Mouse (Mus musculus): ENCODE data around the gene Ngrn. TPM values are rescaled to one million over a fixed set of nuclear protein-coding genes. Genes with fewer than 3 reads are reported as not detected.

Ngrn gene
- polyA plus RNA-seq, 1 experiment from 2014 or later, result 71.2 TPM

DNA sequence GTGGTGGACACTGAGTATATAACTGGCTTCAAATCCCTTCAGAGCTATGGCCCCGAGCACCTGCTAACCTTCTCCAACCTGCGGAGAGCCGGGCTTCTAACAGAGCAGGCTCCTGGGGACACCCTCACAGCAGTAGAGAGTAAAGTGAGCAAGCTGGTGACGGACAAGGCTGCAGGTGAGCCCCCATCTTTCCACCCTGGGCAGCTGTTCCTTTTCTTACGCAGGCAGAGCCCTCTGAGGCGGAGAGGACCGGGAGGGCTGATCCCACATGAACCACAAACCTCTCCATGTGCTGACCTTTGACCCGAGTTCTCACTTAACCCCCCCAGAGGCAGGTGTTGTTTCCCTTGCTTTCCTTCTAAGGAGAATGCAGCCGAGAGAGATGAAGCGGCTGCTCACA, 26.7 kb downstream of the Ngrn start:
- H3K9ac ChIP-seq (ENCODE audit: low read length), result no peak overlapping the region
- no peaks in the 10 kb centered on the region for H3K4me1 ChIP-seq (ENCODE audit: control insufficient read depth, insufficient read depth, low read length)
- no peak for ATAC-seq
- peaks cover 77% of the 10 kb centered on the region for H3K36me3 ChIP-seq (ENCODE audit: control insufficient read depth, insufficient read depth, low read length)
- H3K9me3 ChIP-seq (replicated peaks; ENCODE audit: control insufficient read depth, low read length), result no peaks in the 10 kb centered on the region
- H3K4me2 ChIP-seq (ENCODE audit: low read length), result no peak overlapping the region
- WGBS, result 85% methylated on average over 10 of the region's 10 CpGs
- no peak for DNase-seq (ENCODE audit: low spot score)
- H3K4me3 ChIP-seq (ENCODE audit: low read depth, low read length), result no peak overlapping the region
- no peaks in the 10 kb centered on the region for H3K27me3 ChIP-seq (replicated peaks; ENCODE audit: control insufficient read depth, insufficient read depth, low read length)
- H3K27ac ChIP-seq (ENCODE audit: low read depth, low read length), result no peak overlapping the region

DNA sequence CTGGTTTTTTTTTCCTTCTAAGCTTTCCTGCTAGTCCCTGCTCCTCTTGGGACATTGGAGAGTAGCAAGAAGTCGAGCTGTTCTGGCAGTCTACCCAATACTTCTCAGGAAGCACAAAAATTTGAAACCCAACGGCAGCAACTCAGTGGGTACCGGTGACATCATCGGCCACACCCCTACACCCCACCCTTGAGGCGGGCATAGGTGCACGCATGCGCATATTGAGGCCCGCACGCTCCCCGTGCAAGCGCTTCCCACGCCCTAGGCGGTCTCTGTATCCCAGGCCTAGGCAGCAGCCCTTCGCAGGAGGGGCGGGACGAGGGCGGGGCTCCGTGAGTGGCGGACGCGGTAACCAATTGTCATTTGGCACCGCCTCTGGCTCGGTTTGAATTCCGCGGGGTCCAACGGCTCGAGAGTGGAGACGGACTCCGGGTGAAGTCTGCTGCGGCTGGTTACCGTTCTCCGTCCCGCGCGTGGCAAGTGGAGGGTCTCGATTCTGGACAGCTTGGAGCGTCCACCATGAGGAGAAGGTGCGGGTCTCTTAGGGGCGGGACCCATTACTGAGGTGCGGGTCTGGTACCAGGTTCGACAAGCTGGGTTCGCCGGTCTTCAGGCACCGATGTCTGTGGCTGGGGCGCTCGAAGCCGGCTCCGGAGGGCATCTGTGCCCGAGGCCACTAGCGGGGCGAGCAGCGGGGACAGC, 33.2 kb downstream of the Ngrn start, which contains the start of gene Prc1:
TSS of gene Prc1 (plus strand) at position 389 of the 702 bp plus-strand sequence.
- H3K36me3 ChIP-seq (ENCODE audit: control insufficient read depth, insufficient read depth, low read length), result peaks cover 18% of the 10 kb centered on the region
- H3K27ac ChIP-seq (ENCODE audit: low read depth, low read length), result peak within 1 kb of the TSS; percentile 81
- WGBS, result under 1% methylated on average over 52 of the region's 52 CpGs
- no peaks in the 10 kb centered on the region for H3K9me3 ChIP-seq (replicated peaks; ENCODE audit: control insufficient read depth, low read length)
- H3K4me3 ChIP-seq (ENCODE audit: low read depth, low read length), result peak within 1 kb of the TSS; percentile 80
- peak within 1 kb of the TSS; percentile 88 for H3K4me2 ChIP-seq (ENCODE audit: low read length)
- no peaks in the 10 kb centered on the region for H3K27me3 ChIP-seq (replicated peaks; ENCODE audit: control insufficient read depth, insufficient read depth, low read length)
- peak within 1 kb of the TSS; percentile 77 for H3K9ac ChIP-seq (ENCODE audit: low read length)
- DNase-seq (ENCODE audit: low spot score) (peak; percentile 98), ATAC-seq (peak; percentile 99)
- H3K4me1 ChIP-seq (ENCODE audit: control insufficient read depth, insufficient read depth, low read length), result 0 out of 2 replicates have a peak, but pooled peaks cover 5% of the 10 kb centered on the region

DNA sequence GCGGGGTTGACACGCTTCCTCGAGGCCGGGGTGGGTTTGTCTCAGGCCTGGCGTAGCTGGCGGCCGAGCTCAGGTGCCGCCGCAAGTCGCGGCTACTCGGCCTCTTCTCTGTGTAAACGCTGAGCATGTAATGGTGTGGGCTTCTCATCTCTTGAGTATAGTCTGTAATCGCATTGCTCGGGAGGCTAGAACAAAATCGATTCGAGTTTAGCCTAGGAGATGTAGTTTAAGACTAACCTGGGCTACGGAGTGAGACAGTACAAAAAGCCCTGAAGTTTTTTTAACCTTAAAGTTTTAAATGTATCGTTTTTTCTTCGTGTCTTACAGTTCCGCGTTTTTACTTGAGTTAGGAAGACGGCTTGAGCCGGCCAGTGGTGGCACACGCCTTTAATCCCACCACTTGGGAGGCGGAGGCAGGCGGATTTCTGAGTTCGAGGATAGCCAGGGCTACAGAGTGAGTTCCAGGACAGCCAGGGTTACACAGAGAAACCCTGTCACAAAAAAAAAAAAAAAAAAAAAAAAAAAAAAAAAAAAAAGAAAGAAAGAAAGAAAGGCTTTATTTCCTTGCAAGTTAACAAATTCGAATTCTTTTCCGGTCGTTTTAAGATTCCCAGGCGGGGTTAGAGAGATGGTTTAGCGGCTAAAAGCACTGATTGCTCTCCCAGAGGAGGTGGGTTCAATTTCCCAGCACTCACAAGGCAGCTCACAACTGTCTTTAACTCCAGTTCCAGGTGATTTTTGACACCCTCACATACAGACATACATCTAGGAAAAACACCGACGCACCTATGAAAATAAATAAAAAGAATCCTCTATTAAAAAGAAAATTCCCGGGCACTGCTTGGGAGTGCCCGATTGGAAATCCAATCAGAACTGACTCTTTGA, 34.0 kb downstream of the Ngrn start:
- no peak; the same call in 1 of the 2 replicates for ATAC-seq
- Histone ChIP-seq H3K9me3 (replicated peaks; ENCODE audit: control insufficient read depth, low read length) (no peaks in the 10 kb centered on the region), H3K9ac (ENCODE audit: low read length) (peak overlapping the region; percentile 77), H3K27me3 (replicated peaks; ENCODE audit: control insufficient read depth, insufficient read depth, low read length) (no peaks in the 10 kb centered on the region), H3K4me1 (ENCODE audit: control insufficient read depth, insufficient read depth, low read length) (0 out of 2 replicates have a peak, but pooled peaks cover 5% of the 10 kb centered on the region), H3K4me3 (ENCODE audit: low read depth, low read length) (peak overlapping the region; percentile 80), H3K36me3 (ENCODE audit: control insufficient read depth, insufficient read depth, low read length) (peaks cover 13% of the 10 kb centered on the region), H3K27ac (ENCODE audit: low read depth, low read length) (peak overlapping the region; percentile 81), H3K4me2 (ENCODE audit: low read length) (peak overlapping the region; percentile 88)
- 9% methylated on average over 37 of the region's 37 CpGs for WGBS
- peak; percentile 28 for DNase-seq (ENCODE audit: low spot score)

DNA sequence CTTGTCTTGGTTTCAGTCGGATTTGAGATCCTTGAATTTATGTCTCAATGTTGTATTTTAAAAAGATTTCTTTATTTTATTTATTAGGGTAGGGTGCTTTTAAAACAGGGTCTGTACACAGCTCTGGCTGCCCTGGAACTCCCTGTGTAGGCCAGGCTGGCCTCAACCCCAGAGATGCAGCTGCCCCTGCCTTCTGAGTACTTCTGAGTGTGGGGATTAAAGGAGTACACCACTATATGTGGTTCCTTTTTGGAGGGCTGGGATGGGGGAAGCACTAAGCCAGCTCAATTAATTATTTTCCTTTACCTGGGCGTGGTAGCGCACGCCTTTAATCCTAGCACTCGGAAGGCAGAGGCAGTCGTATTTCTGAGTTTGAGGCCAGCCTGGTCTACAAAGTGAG, 35.4 kb downstream of the Ngrn start:
- Histone ChIP-seq H3K4me2 (ENCODE audit: low read length) (no peak overlapping the region), H3K9me3 (replicated peaks; ENCODE audit: control insufficient read depth, low read length) (no peaks in the 10 kb centered on the region), H3K9ac (ENCODE audit: low read length) (no peak overlapping the region), H3K4me3 (ENCODE audit: low read depth, low read length) (no peak overlapping the region), H3K27me3 (replicated peaks; ENCODE audit: control insufficient read depth, insufficient read depth, low read length) (no peaks in the 10 kb centered on the region), H3K27ac (ENCODE audit: low read depth, low read length) (no peak overlapping the region), H3K4me1 (ENCODE audit: control insufficient read depth, insufficient read depth, low read length) (0 out of 2 replicates have a peak, but pooled peaks cover 5% of the 10 kb centered on the region), H3K36me3 (ENCODE audit: control insufficient read depth, insufficient read depth, low read length) (peaks cover 14% of the 10 kb centered on the region)
- no peak for DNase-seq (ENCODE audit: low spot score)
- WGBS, result 87% methylated on average over 6 of the region's 6 CpGs
- ATAC-seq, result no peak

DNA sequence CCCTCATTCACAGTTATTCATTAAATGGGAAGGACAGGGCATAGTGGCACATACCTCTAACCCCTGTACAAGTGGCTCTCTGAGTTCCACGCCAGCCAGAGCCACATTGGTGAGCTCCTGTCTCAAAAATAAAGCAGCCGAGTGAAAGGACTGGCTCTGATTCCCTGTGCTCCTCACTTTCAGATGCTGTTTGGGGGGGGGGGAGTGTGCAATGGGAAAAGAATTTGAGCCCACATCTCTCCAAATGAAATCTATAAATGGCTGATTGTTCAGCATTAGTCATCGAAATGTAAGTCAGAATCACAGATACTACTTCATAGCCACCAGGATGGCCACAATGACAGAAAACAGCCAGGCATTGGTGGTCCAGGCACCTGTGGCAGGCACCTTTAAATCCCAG, 36.0 kb downstream of the Ngrn start:
- H3K9ac ChIP-seq (ENCODE audit: low read length), result no peak overlapping the region; the same call in 1 of the 2 replicates
- peaks cover 17% of the 10 kb centered on the region for H3K36me3 ChIP-seq (ENCODE audit: control insufficient read depth, insufficient read depth, low read length)
- no peak overlapping the region for H3K4me3 ChIP-seq (ENCODE audit: low read depth, low read length)
- WGBS, result 72% methylated on average over 3 of the region's 3 CpGs
- H3K4me1 ChIP-seq (ENCODE audit: control insufficient read depth, insufficient read depth, low read length), result 0 out of 2 replicates have a peak, but pooled peaks cover 5% of the 10 kb centered on the region
- H3K4me2 ChIP-seq (ENCODE audit: low read length), result no peak overlapping the region
- H3K27me3 ChIP-seq (replicated peaks; ENCODE audit: control insufficient read depth, insufficient read depth, low read length), result no peaks in the 10 kb centered on the region
- DNase-seq (ENCODE audit: low spot score), result no peak
- ATAC-seq, result no peak
- no peaks in the 10 kb centered on the region for H3K9me3 ChIP-seq (replicated peaks; ENCODE audit: control insufficient read depth, low read length)
- no peak overlapping the region for H3K27ac ChIP-seq (ENCODE audit: low read depth, low read length)

DNA sequence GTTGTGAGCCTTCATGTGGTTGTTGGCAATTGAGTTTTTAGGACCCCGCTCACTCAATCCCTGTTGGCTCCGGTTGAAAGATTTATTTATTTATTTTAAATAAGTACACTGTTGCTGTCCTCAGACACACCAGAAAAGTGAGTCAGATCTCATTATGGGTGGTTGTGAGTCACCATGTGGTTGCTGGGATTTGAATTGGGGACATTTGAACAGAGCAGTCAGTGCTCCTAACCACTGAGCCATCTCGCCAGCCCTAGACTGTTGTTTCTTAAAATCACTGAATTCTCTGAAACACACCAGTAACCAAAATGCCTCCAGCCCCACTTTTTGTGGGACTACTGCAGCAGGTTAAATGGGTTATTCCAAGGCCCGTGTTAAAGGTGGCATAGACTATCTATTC, 37.7 kb downstream of the Ngrn start:
- WGBS, result 93% methylated on average over 4 of the region's 4 CpGs
- H3K4me2 ChIP-seq (ENCODE audit: low read length), result no peak overlapping the region
- no peaks in the 10 kb centered on the region for H3K27me3 ChIP-seq (replicated peaks; ENCODE audit: control insufficient read depth, insufficient read depth, low read length)
- H3K4me3 ChIP-seq (ENCODE audit: low read depth, low read length), result no peak overlapping the region
- no peak for DNase-seq (ENCODE audit: low spot score)
- ATAC-seq, result no peak
- peaks cover 26% of the 10 kb centered on the region for H3K36me3 ChIP-seq (ENCODE audit: control insufficient read depth, insufficient read depth, low read length)
- no peak overlapping the region for H3K9ac ChIP-seq (ENCODE audit: low read length)
- 0 out of 2 replicates have a peak, but pooled peaks cover 5% of the 10 kb centered on the region for H3K4me1 ChIP-seq (ENCODE audit: control insufficient read depth, insufficient read depth, low read length)
- H3K9me3 ChIP-seq (replicated peaks; ENCODE audit: control insufficient read depth, low read length), result no peaks in the 10 kb centered on the region
- no peak overlapping the region for H3K27ac ChIP-seq (ENCODE audit: low read depth, low read length)

DNA sequence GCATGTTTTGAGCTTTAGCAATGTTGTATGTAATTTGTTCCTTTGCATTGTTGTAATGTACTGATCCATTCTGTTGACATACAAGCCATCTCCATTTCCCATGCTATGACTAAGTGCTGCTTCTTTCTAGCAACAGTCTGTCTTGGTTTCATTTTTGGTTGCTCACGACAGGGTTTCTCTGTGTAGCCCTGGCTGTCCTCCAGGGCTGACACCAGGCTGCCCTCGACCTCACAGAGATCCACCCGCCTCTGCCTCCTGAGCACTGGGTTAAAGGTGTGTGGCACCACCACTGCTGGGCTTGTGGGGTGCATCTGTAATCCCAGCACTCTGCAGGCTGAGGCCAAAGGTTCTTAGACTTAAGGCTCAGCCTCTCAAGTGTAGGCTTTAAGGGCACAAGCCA, 38.6 kb downstream of the Ngrn start:
- Histone ChIP-seq H3K9ac (ENCODE audit: low read length) (no peak overlapping the region), H3K9me3 (replicated peaks; ENCODE audit: control insufficient read depth, low read length) (no peaks in the 10 kb centered on the region), H3K27ac (ENCODE audit: low read depth, low read length) (no peak overlapping the region), H3K4me1 (ENCODE audit: control insufficient read depth, insufficient read depth, low read length) (0 out of 2 replicates have a peak, but pooled peaks cover 5% of the 10 kb centered on the region), H3K36me3 (ENCODE audit: control insufficient read depth, insufficient read depth, low read length) (peaks cover 34% of the 10 kb centered on the region), H3K4me3 (ENCODE audit: low read depth, low read length) (no peak overlapping the region), H3K4me2 (ENCODE audit: low read length) (no peak overlapping the region), H3K27me3 (replicated peaks; ENCODE audit: control insufficient read depth, insufficient read depth, low read length) (no peaks in the 10 kb centered on the region)
- 93% methylated on average over 3 of the region's 3 CpGs for WGBS
- DNase-seq (ENCODE audit: low spot score) (no peak), ATAC-seq (no peak)

DNA sequence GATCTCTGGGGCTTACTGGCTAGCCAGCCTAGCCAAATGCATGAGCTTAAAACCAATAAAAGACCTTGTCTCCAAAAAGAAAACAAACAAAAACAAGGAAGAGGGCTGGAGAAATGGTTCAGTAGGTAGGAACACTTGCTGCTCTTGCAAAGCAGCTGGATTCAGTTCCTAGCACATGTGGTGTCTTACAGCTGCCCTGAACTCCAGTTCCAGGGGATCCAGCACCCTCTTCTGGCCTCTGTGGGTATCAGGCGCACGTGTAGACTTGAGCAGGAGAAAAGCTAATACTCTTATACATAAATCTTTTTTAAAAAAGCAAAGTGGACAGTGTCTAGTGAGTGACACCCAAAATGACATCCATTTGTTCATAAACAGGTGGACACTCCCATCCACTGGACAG, 40.5 kb downstream of the Ngrn start:
- H3K27me3 ChIP-seq (replicated peaks; ENCODE audit: control insufficient read depth, insufficient read depth, low read length), result no peaks in the 10 kb centered on the region
- no peaks in the 10 kb centered on the region for H3K9me3 ChIP-seq (replicated peaks; ENCODE audit: control insufficient read depth, low read length)
- ATAC-seq, result no peak
- peaks cover 53% of the 10 kb centered on the region for H3K36me3 ChIP-seq (ENCODE audit: control insufficient read depth, insufficient read depth, low read length)
- no peak for DNase-seq (ENCODE audit: low spot score)
- no peak overlapping the region for H3K4me3 ChIP-seq (ENCODE audit: low read depth, low read length)
- 0 out of 2 replicates have a peak, but pooled peaks cover 5% of the 10 kb centered on the region for H3K4me1 ChIP-seq (ENCODE audit: control insufficient read depth, insufficient read depth, low read length)
- WGBS, result 95% methylated on average over 2 of the region's 2 CpGs
- no peak overlapping the region for H3K4me2 ChIP-seq (ENCODE audit: low read length)
- no peak overlapping the region for H3K27ac ChIP-seq (ENCODE audit: low read depth, low read length)
- no peak overlapping the region for H3K9ac ChIP-seq (ENCODE audit: low read length)

All from forebrain, embryonic 14.5 days (tissue).